Mouse (Mus musculus): Measurements from ENCODE around the gene Daam1.

DNA sequence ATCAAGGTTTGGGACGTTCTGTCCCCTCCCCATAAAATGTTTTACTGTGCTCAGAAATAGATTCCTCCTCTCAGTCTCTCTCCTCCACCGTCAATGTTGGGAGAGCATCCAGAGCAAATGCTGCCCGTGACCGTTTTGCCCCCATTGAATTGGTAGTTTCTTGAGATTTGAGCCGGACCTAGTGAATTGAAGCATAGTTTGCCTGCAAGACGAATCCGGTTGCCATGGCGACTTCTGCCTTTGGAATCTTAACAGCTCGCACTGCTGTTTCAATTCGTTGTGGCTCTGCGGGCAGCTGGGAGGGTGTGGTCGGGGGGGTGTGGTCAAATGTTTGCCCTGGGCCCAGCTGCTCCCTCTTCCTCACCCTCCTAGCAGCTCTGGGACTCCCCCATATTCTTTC, 1.3 kb downstream of the Daam1 start:
- TF ChIP-seq CTCF (conservative IDR thresholded peaks at IDR 0.05; ENCODE audit: low read length): no peak
- no peak for TF ChIP-seq POU5F1 (IDR thresholded peaks at IDR 0.05; ENCODE audit: borderline replicate concordance, low read length)
